Mouse (Mus musculus) lung, adult 2 months (tissue): Measurements from ENCODE around the gene Tbc1d15.

Experiments
- CTCF ChIP-seq: fragments of 200-500 bp; IDR thresholded peaks from 2 replicates; pipeline ENCODE4 v1.5.1; 2011; ENCODE audit warnings: mild to moderate bottlenecking, low read length, control low read depth; ENCODE audit not compliant: insufficient read depth
- POLR2A ChIP-seq: fragments of 200-500 bp; IDR thresholded peaks from 2 replicates; pipeline ENCODE4 v1.6.1; 2011; ENCODE audit warnings: low read depth, mild to moderate bottlenecking, control low read depth, low read length, borderline replicate concordance; ENCODE audit errors: extremely low read depth

GRCm38 (mm10) chr10:115205825-115206224 is 45.4 kb downstream of the Tbc1d15 start:
- TF ChIP-seq CTCF: no peak
- TF ChIP-seq POLR2A: no peak
